Mouse (Mus musculus) kidney, postnatal 36 days (tissue): ENCODE data around the gene Mindy4b-ps.

ENCODE experiments used
- DNase-seq, 2 experiments: peaks; one replicate each; pipeline ENCODE4 v3.0.0; 2021 to 2022; ENCODE audit warnings: mixed read lengths in 2 of 2

The Mindy4b-ps gene

GRCm38 (mm10) chr3:58784219-58785092 is 37.7 kb downstream of the Mindy4b-ps start:
- DNase-seq, result peak; percentile 36 to 61

- DNase-seq, result no peak
Observed at GRCm38 (mm10) chr3:58783602-58784218, 38.4 kb downstream of the Mindy4b-ps start.

GRCm38 (mm10) chr3:58756429-58756828 is 65.7 kb downstream of the Mindy4b-ps start:
- no peak for DNase-seq

- DNase-seq, result no peak
Observed at GRCm38 (mm10) chr3:58755769-58756168, 66.3 kb downstream of the Mindy4b-ps start.

GRCm38 (mm10) chr3:58754361-58754760 is 67.8 kb downstream of the Mindy4b-ps start:
- no peak for DNase-seq

GRCm38 (mm10) chr3:58751818-58752620 is 70.1 kb downstream of the Mindy4b-ps start:
- no peak for DNase-seq

GRCm38 (mm10) chr3:58748724-58749123 is 73.4 kb downstream of the Mindy4b-ps start:
- DNase-seq, result no peak

- DNase-seq, result no peak
Observed at GRCm38 (mm10) chr3:58747924-58748323, 74.2 kb downstream of the Mindy4b-ps start.

- no peak for DNase-seq
Observed at GRCm38 (mm10) chr3:58739536-58739935, 82.6 kb downstream of the Mindy4b-ps start.
